13 mouse cellular contexts compared by ENCODE assay signal in the genomic region with DNA sequence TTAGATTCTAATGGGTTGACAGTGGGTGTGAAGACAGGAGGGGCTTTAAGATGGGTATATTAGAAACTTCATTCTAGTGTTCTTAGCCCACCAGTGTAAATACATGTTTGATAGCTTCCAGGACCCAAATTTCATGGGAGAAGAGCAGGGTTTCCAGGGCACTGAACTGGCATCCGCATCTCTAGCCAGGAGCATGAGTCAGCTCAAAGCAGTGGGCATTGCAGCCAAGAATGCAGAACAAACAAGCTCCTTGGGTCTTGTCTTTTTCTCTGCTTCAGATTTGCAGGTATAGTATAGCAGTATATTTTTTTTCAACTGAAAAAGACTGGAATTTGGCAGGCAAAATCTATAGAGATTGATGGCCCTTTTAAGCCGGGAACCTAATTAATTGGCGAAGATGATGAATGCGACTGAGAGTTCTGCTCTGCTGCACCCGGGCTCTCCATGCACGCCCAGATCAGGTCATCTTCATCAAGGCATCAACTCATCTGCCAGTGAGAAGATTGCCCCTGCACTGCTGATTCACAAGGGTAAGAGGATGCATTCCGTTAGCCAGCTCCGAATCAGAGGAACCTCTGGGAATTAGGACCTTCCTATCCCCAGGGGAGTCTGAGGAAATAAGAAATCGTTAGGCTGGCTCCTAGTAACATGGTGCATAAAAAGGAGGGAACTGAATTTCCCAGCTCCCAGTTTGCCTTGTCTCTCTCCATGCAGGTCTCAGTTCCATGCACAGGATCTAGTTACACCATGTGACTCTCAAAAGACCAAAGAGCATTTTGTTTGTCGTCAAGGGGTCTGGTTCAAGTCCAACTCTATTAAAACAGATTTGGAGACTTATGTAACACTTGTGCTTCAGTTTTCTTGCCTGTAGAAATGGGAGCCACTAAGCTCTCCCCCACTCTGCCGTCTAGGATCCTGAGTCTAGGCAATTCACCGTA.
DNase-seq lines count a peak whose midpoint lies in the region; TF ChIP-seq lines count a peak whose summit lies in the region.
"Had no signal": no experiment of that assay in that cellular context is flagged by ENCODE, and none has a peak within 500 bp of the region (broad histone marks: within the 10 kb centered on the region; RNA-seq: fewer than 3 reads in every experiment).

No protein-coding gene starts in this region.

- no peaks in the 10 kb centered on the region for H3K27me3 ChIP-seq in kidney, adult 2 months (replicated peaks; ENCODE audit: control insufficient read depth, insufficient read depth, low read length)
- H3K27me3 ChIP-seq: CH12.LX; embryonic facial prominence, embryonic 15.5 days; heart, embryonic 15.5 days had no signal

- no peak overlapping the region for H3K4me3 ChIP-seq in kidney, adult 2 months (ENCODE audit: insufficient read depth, low read depth, low read length)
- H3K4me3 ChIP-seq: embryonic facial prominence, embryonic 15.5 days; heart, embryonic 15.5 days had no signal

- H3K36me3 ChIP-seq in kidney, adult 2 months (ENCODE audit: control insufficient read depth, insufficient read depth, low read length): no peaks in the 10 kb centered on the region
- H3K36me3 ChIP-seq: embryonic facial prominence, embryonic 15.5 days; heart, embryonic 15.5 days had no signal

- DNase-seq in kidney, adult 2 months: peak; percentile 66
- DNase-seq in kidney, adult 11 months: no peak
- DNase-seq in 3T3-L1 (ENCODE audit: low read depth, low spot score) (peak; percentile 64), adipocyte (ENCODE audit: low spot score) (peak; percentile 8)
- DNase-seq in cerebellum, postnatal 36 days: peak; percentile 42 to 62
- DNase-seq in gastrocnemius, adult 8-10 months (ENCODE audit: low spot score in 2 of 2): no peak
- no peak for DNase-seq in embryo, embryonic 10 days (ENCODE audit: low spot score)
- no peak for DNase-seq in embryo, embryonic 9.5 days (ENCODE audit: extremely low spot score)
- DNase-seq: kidney, postnatal 25 days had no signal

- TF ChIP-seq POLR2A in kidney, adult 2 months (IDR thresholded peaks at IDR 0.05; ENCODE audit: low read depth, low read length): no peak

- no peak for TF ChIP-seq CTCF in kidney, adult 2 months (conservative IDR thresholded peaks at IDR 0.05; ENCODE audit: insufficient read depth, insufficient read length, low read depth, low read length)

- peaks cover 8% of the 10 kb centered on the region; the same call in 1 of the 2 replicates for H3K4me1 ChIP-seq in kidney, adult 2 months (ENCODE audit: control insufficient read depth, insufficient read depth, low read length)
- H3K4me1 ChIP-seq: heart, embryonic 15.5 days had no signal

- 43% methylated on average over 12 of the region's 12 CpGs for WGBS in kidney, adult 2 months

- peak overlapping the region; percentile 49; the same call in 1 of the 2 replicates for H3K27ac ChIP-seq in kidney, adult 2 months (ENCODE audit: insufficient read depth, low read depth, low read length)
- H3K27ac ChIP-seq: embryonic facial prominence, embryonic 15.5 days; heart, embryonic 15.5 days; stomach, postnatal 0 days had no signal

Comparison
In these comparisons a context has a peak if more than half of its experiments do, and no peak if none do; other contexts are left out.
1. DNase-seq: peak in kidney, adult 2 months (single experiment), 3T3-L1 (single experiment), adipocyte (single experiment) and cerebellum, postnatal 36 days (2 of 2); none in kidney, adult 11 months (single experiment), gastrocnemius, adult 8-10 months (0 of 2), embryo, embryonic 10 days (single experiment) and embryo, embryonic 9.5 days (single experiment).